Mouse (Mus musculus): ENCODE measurements around the gene Hivep3.

GRCm38 (mm10) chr4:119843294-119843693, 109.7 kb downstream of the Hivep3 start:
- TF ChIP-seq CTCF (IDR thresholded peaks at IDR 0.05; ENCODE audit: low read depth) (no peak), EP300 (optimal IDR thresholded peaks at IDR 0.05) (no peak)
